Mouse (Mus musculus) ES-E14 (cell line): ENCODE results near the gene Ergic2.

ENCODE experiments used
- CHD2 ChIP-seq: IDR thresholded peaks from 2 replicates; pipeline ENCODE4 v1.6.1; 2014; ENCODE audit warnings: mild to moderate bottlenecking, low read depth, low read length, inconsistent platforms
- MAFK ChIP-seq: IDR thresholded peaks from 2 replicates; pipeline ENCODE4 v1.6.1; 2014; ENCODE audit warnings: mild to moderate bottlenecking, low read depth, low read length, inconsistent platforms; ENCODE audit not compliant: insufficient read depth
- ZC3H11A ChIP-seq: IDR thresholded peaks from 2 replicates; pipeline ENCODE4 v1.6.1; 2012; ENCODE audit warnings: low read depth, mild to moderate bottlenecking, inconsistent platforms, low read length, borderline replicate concordance
- ZNF384 ChIP-seq: IDR thresholded peaks from 2 replicates; pipeline ENCODE4 v1.6.1; 2012; ENCODE audit warnings: low read depth, low read length, inconsistent platforms

DNA sequence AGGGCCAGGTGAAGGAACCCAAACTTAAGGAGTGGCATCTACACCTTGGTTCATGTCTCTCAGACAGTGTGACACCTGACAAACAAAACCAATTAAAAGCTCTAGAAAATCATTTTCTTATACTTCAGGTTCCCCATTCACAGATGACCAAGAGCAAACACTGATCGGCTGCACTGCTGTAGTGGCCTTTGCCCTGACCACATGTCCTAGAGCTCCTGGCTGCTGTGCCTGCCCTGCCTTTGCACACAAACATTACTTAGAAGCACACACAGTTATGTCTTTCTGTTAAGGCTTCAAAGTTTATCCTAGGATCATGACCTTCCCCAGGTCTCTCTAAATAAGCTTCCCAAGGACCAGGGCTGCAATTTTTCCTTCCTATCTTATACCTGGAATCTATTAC, 32.7 kb upstream of the Ergic2 start:
- TF ChIP-seq MAFK (no peak), ZC3H11A (no peak), ZNF384 (no peak), CHD2 (no peak)
